Mouse (Mus musculus) liver, embryonic 13.5 days (tissue): Measurements from ENCODE around the gene Actc1. TPM values are rescaled to one million over a fixed set of nuclear protein-coding genes. Genes with fewer than 3 reads are reported as not detected.
A peak's percentile ranks its signal among the peaks of the same experiment; 100 is the strongest.

Experiments used
- ATAC-seq: fragments of 200-750 bp; cut with Nextera tagmentation; 2 replicates; pipeline ENCODE4 v1.8.0; 2017; ENCODE audit warnings: low read depth, mild to moderate bottlenecking, moderate number of reproducible peaks, moderate library complexity
- DNase-seq: peaks from one replicate; pipeline ENCODE4 v3.0.0; 2022
- H3K27ac ChIP-seq: fragments of 300-500 bp; sonication (generic); 2 replicates; pipeline ENCODE4 v1.5.1; 2015; ENCODE audit warnings: moderate library complexity, mild to moderate bottlenecking, inconsistent platforms
- H3K27me3 ChIP-seq: fragments of 300-500 bp; sonication (generic); 2 replicates; pipeline ENCODE4 v1.6.1; 2015; ENCODE audit warnings: mild to moderate bottlenecking, inconsistent platforms
- H3K36me3 ChIP-seq: fragments of 300-500 bp; sonication (generic); 2 replicates; pipeline ENCODE4 v1.6.1; 2015; ENCODE audit warnings: mild to moderate bottlenecking, inconsistent platforms
- H3K4me1 ChIP-seq: fragments of 300-500 bp; sonication (generic); replicated peaks from 2 replicates; pipeline ENCODE4 v1.6.1; 2015; ENCODE audit warnings: inconsistent platforms
- H3K4me2 ChIP-seq: fragments of 300-500 bp; sonication (generic); 2 replicates; pipeline ENCODE4 v1.6.1; 2015; ENCODE audit warnings: inconsistent platforms, mild to moderate bottlenecking, moderate library complexity
- H3K4me3 ChIP-seq: fragments of 300-500 bp; sonication (generic); replicated peaks from 2 replicates; pipeline ENCODE4 v1.5.1; 2015; ENCODE audit warnings: mild to moderate bottlenecking, inconsistent platforms
- H3K9ac ChIP-seq: fragments of 300-500 bp; sonication (generic); 2 replicates; pipeline ENCODE4 v1.6.1; 2015; ENCODE audit warnings: mild to moderate bottlenecking, inconsistent platforms
- H3K9me3 ChIP-seq: fragments of 300-500 bp; sonication (generic); replicated peaks from 2 replicates; pipeline ENCODE4 v1.6.1; 2016; ENCODE audit warnings: inconsistent platforms
- WGBS: fragments of 180-500 bp; shearing (Covaris S2); methylation state at CpG from one replicate; pipeline ENCODE4 v1.1.7; 2015; ENCODE audit not compliant: insufficient replicate concordance; 5-methylcytosine and 5-hydroxymethylcytosine counted together
- polyA plus RNA-seq: library from polyadenylated mRNA; unstranded; fragments of >200 nt; fragmentation: Nextera tagmentation; extraction: Ambion mirVana; gene quantifications from 2 replicates; pipeline ENCODE4 v1.2.1, GENCODE M21; 2015

Gene Actc1
- 25.5 and 60.0 TPM in 2 replicates for polyA plus RNA-seq

DNA sequence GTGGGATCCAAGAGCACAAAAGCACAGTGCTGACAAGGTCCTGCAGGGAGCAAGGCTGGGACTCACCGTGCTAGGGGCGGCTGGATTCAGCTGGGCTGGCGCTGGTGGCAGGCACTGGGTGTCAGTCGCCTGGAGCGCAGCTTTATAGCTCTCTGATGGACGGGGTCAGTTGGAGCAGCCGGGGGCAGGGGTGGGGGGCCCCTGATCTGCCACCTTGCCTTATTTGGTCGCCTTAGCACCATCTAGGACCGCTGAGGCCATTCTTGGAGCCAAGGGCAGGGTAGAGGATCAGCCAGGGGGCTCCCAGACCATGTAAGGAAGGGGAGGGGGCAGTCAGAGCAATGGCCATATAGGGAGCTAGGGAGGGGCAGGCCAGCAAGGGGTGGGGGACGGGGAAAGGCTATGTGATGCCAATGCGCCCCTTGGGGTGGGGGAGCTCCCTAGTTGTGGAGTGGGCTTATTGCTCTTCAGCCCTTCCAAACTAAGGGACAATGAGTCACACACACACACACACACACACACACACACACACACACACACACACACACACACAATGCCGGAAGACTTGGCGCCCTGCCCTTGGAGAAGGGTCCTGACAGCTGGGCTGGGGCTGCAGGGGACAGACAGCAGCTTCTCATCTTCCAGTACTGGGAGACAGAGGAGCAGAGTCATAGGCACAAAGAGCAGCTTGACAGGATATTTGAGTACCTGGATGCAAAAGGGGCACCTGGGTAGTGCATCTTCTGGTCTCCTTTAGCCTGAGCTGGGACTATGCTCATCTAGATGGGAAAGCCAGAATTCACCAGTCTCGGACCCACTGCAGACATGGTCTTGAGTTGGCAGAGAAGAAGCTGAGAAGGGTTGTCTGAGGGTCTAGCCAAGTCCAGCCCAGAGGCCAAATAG is at the start of gene Actc1:
Actc1 (minus strand) TSS at position 853 of the 903 bp plus-strand sequence.
- WGBS: 23% methylated on average over 14 of the region's 14 CpGs
- no peaks in the 10 kb centered on the region for H3K4me1 ChIP-seq
- no peak within 1 kb of the TSS for H3K4me2 ChIP-seq
- H3K9me3 ChIP-seq: no peaks in the 10 kb centered on the region
- H3K27ac ChIP-seq: no peak within 1 kb of the TSS
- H3K9ac ChIP-seq: no peak within 1 kb of the TSS
- no peak for DNase-seq
- ATAC-seq: no peak
- H3K36me3 ChIP-seq: no peaks in the 10 kb centered on the region
- H3K4me3 ChIP-seq: no peak within 1 kb of the TSS
- no peaks in the 10 kb centered on the region for H3K27me3 ChIP-seq

DNA sequence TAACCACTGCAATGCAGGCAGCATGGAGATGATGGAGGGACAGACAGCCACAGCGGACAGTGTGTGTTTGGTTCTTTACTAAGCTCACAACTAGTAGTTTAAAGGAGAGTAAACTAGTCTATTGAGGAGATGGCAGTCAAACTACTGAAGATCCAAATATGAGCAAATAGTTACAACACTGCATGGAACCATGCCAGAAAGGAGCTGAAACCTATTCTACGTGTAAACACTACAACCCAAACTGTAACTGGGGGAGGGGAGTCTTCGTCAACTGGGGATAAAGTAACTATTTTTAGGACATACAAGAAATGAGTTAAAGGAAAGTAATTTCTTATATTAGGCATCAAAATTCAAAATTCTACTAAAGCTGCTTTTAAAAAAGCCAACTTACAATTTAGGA is 49.1 kb upstream of the Actc1 start:
- H3K27me3 ChIP-seq: no peaks in the 10 kb centered on the region
- peaks cover 7% of the 10 kb centered on the region for H3K4me1 ChIP-seq
- no peaks in the 10 kb centered on the region for H3K9me3 ChIP-seq
- DNase-seq (no peak), ATAC-seq (no peak)
- no peak overlapping the region for H3K27ac ChIP-seq
- H3K4me3 ChIP-seq: no peak overlapping the region
- whole genome bisulfite sequencing: 75% methylated on average over 3 of the region's 3 CpGs
- H3K36me3 ChIP-seq: peaks cover 74% of the 10 kb centered on the region
- H3K9ac ChIP-seq: no peak overlapping the region
- no peak overlapping the region for H3K4me2 ChIP-seq

DNA sequence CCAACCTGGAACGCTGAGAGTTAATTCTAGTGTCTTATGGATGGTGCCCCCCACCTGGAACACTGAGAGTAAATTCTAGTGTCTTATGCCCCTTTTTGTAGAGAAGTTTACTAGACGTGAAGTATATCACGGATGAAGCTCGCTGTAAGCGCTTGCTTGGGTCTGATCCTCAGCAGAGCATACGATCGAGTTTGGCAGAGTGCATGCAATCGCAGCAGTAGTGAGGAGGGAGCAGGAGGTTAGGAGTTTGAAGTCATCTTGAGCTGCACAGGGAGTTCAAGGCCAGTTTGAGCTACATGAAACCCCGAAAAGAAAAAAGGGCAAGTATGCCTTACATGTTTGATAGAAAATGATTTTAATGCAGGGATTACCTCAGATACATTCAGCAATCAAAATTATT is 47.5 kb upstream of the Actc1 start:
- WGBS: 88% methylated on average over 9 of the region's 9 CpGs
- no peak overlapping the region for H3K27ac ChIP-seq
- no peak overlapping the region for H3K4me3 ChIP-seq
- H3K36me3 ChIP-seq: peaks cover 60% of the 10 kb centered on the region
- DNase-seq (no peak), ATAC-seq (no peak)
- H3K4me1 ChIP-seq: peaks cover 13% of the 10 kb centered on the region
- H3K27me3 ChIP-seq: no peaks in the 10 kb centered on the region
- no peak overlapping the region for H3K4me2 ChIP-seq
- no peak overlapping the region for H3K9ac ChIP-seq
- no peaks in the 10 kb centered on the region for H3K9me3 ChIP-seq

DNA sequence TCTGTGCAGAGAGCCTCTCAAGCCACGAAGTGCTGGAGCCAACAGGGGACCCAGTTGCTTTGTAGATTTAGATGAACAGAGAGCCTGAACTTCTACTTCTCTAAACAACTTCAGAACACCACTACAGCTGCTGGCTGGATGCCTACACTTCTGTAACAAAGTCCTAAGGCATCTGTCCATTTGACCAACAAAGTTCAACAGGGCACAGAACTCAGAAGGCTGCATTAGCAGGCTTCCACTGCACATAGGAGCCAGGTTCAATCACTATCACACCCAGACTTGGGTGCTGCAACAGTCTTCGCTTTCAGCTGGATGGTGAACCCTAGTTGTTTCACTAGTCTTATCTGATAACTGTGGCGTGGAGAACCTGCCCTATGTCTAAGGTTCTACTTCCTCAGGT is 46.5 kb upstream of the Actc1 start:
- H3K4me1 ChIP-seq: peaks cover 16% of the 10 kb centered on the region
- 62% methylated on average over 3 of the region's 3 CpGs for WGBS

DNA sequence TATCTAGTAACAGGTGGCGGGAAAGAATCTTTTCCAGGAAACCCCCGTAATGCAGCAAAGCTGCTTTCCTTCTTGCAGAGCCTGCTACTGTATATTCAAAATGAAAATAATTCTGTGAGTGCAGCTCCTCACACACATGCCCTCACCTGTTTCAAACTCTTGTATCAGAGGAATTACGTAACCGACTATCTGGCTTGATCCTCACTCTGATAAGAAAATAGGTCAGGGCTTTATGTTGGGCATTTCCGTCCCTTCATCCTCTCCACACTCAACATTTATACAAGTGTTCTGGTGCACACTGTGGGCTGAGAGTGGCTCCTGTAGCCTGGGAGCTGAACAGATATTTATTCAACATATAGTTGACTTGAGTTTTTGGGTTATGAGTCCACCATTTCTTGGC is 45.8 kb upstream of the Actc1 start:
- no peak for DNase-seq
- H3K9me3 ChIP-seq: no peaks in the 10 kb centered on the region
- H3K4me3 ChIP-seq: no peak overlapping the region
- H3K27me3 ChIP-seq: no peaks in the 10 kb centered on the region
- no peak for ATAC-seq
- H3K36me3 ChIP-seq: peaks cover 46% of the 10 kb centered on the region
- no peak overlapping the region for H3K9ac ChIP-seq
- WGBS: 86% methylated on average over 5 of the region's 5 CpGs
- H3K4me1 ChIP-seq: peaks cover 16% of the 10 kb centered on the region
- H3K4me2 ChIP-seq: no peak overlapping the region
- no peak overlapping the region for H3K27ac ChIP-seq

More for the DNA sequence above, 46.5 kb upstream of the Actc1 start:
- no peaks in the 10 kb centered on the region for H3K27me3 ChIP-seq
- ATAC-seq: no peak
- H3K36me3 ChIP-seq: peaks cover 51% of the 10 kb centered on the region
- no peaks in the 10 kb centered on the region for H3K9me3 ChIP-seq
- DNase-seq: no peak
- no peak overlapping the region for H3K4me2 ChIP-seq
- H3K9ac ChIP-seq: no peak overlapping the region
- H3K27ac ChIP-seq: no peak overlapping the region
- H3K4me3 ChIP-seq: no peak overlapping the region

DNA sequence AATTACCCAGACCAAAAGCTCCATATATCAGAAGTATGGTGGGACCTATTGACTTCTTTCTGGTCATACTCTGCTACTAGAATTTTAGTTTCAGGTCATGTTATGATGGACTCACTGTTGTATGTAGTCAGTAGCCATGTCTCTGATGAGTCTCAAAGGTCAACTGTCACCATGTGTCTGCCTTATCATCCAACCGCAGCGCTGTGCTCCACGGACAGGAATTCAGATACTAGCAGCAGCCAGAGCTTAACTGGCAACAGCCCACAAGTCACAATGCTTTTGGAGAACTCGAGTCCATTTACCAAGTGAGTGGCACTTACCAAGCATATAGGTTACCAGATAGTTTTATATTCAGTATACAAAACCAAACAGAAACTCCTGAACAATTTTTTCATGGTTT is 44.3 kb upstream of the Actc1 start:
- Histone ChIP-seq H3K4me2 (no peak overlapping the region), H3K36me3 (peaks cover 33% of the 10 kb centered on the region), H3K9ac (no peak overlapping the region), H3K4me1 (peaks cover 16% of the 10 kb centered on the region), H3K4me3 (no peak overlapping the region), H3K9me3 (no peaks in the 10 kb centered on the region), H3K27me3 (no peaks in the 10 kb centered on the region), H3K27ac (no peak overlapping the region)
- peak; percentile 35 for DNase-seq
- peak; percentile 80 for ATAC-seq
- WGBS: 17% methylated on average over 4 of the region's 4 CpGs

DNA sequence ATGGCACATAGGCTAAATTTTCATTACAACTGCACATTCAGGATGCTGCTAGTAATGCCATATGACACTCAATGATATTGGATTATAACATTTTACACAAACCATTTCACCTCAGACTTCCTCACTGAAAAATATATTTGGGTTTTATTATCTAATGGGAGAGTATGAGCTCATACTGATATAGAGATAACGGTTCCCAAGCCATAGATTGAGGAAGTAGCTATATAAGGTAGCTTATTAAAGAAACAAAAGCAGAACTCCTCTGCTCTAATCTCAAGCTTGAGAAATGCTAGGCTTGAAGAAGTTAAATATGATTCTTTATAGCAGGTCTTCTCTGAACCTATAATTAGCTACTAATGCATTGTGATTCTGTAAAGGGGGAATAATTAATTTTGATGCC is 43.2 kb upstream of the Actc1 start:
- H3K36me3 ChIP-seq: peaks cover 24% of the 10 kb centered on the region
- H3K4me1 ChIP-seq: peaks cover 16% of the 10 kb centered on the region
- no peak overlapping the region for H3K4me2 ChIP-seq
- WGBS: 27% methylated on average over 1 of the region's 1 CpGs
- no peaks in the 10 kb centered on the region for H3K27me3 ChIP-seq
- H3K9me3 ChIP-seq: no peaks in the 10 kb centered on the region
- no peak overlapping the region for H3K27ac ChIP-seq
- ATAC-seq (no peak), DNase-seq (no peak)
- H3K4me3 ChIP-seq: no peak overlapping the region
- no peak overlapping the region for H3K9ac ChIP-seq

DNA sequence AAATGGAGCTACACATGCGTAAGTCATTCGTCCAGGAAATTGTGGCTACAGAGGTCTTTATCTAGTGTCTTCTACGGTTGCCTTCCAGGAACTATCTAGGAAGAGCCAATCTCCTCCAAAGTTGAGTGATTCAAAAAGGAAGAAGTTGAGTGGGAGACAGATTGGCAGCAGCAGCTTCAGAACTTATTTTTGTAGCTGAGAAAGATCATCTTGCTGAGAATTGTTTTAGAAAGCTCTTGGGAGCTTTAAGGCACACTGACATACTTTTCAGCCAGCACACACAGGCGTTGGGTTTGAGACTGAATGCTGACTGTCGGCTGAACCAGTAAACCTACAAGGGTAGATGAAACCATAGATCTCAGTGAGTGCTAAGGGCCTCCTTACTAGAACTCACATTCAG is 42.0 kb upstream of the Actc1 start:
- ATAC-seq (no peak), DNase-seq (no peak)
- Histone ChIP-seq H3K4me3 (no peak overlapping the region), H3K27ac (no peak overlapping the region), H3K4me2 (no peak overlapping the region), H3K4me1 (peaks cover 16% of the 10 kb centered on the region), H3K9ac (no peak overlapping the region), H3K27me3 (no peaks in the 10 kb centered on the region), H3K9me3 (no peaks in the 10 kb centered on the region), H3K36me3 (peaks cover 13% of the 10 kb centered on the region)
- WGBS: 37% methylated on average over 5 of the region's 5 CpGs

DNA sequence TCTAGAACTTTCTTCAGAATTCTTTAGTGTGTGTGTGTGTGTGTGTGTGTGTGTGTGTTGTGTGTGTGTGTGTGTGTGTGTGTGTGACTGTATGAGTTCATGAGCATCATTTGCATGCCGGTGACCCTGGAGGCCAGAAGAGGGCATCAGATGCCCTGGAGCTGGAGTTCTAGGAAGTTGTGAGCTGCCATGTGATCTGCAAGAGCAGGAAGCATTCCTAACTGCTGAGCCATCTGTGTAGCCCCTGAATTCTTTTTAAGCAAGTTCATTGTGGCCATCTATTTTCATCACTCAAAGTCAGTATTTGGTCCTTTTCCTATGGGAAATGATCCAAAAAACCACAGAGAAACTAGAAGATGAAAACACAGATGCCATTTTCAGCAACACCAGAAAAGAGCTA is 41.3 kb upstream of the Actc1 start:
- Histone ChIP-seq H3K4me2 (no peak overlapping the region), H3K9ac (no peak overlapping the region), H3K27ac (no peak overlapping the region), H3K4me3 (no peak overlapping the region), H3K9me3 (no peaks in the 10 kb centered on the region), H3K27me3 (no peaks in the 10 kb centered on the region), H3K4me1 (peaks cover 16% of the 10 kb centered on the region), H3K36me3 (peaks cover 8% of the 10 kb centered on the region)
- DNase-seq (no peak), ATAC-seq (no peak)
- 100% methylated on average over 1 of the region's 1 CpGs for WGBS

DNA sequence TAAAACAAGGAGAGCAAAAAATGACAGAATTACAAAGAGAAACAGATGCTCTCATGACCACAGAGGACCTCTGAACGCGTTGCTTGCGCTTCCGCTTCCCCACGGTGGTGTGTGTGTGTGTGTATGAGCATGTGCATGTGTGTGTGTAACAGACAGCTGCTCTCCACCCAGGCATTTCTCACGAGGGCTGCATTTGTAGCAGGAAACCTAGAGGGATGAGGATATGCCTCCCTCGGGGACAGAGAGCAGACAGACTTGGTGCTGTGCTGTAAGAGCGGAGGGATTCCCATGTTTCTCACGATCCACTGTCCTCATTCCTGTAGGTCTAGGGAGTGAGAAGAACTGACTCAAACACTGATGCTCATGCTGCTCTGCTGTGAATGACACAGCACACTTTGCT is 40.2 kb upstream of the Actc1 start:
- H3K9me3 ChIP-seq: no peaks in the 10 kb centered on the region
- H3K4me1 ChIP-seq: peaks cover 16% of the 10 kb centered on the region
- H3K4me3 ChIP-seq: no peak overlapping the region
- no peak for DNase-seq
- 66% methylated on average over 9 of the region's 9 CpGs for WGBS
- H3K27ac ChIP-seq: no peak overlapping the region
- H3K4me2 ChIP-seq: no peak overlapping the region
- ATAC-seq: no peak
- no peaks in the 10 kb centered on the region for H3K36me3 ChIP-seq
- H3K27me3 ChIP-seq: no peaks in the 10 kb centered on the region
- H3K9ac ChIP-seq: no peak overlapping the region

DNA sequence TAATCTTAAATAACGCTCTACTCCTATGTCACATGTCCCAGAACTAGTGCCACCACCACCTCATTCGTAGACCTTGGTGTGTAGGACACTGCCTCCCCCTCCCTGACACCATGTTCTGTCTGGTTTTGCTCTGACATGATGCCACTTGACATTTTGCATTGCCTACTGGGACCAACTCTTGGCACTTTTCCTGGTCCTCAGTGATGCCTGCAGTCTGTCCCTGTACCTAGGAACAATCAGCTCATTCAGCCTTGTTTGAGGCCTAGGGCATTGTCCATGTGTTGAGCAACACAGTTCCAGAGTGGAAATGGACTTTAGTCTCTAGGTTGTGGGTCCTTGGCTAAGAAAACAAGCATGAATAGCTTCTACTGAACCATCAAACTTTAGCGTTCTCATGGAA is 36.5 kb upstream of the Actc1 start:
- ATAC-seq (no peak), DNase-seq (no peak)
- Histone ChIP-seq H3K36me3 (no peaks in the 10 kb centered on the region), H3K9ac (no peak overlapping the region), H3K27me3 (no peaks in the 10 kb centered on the region), H3K9me3 (no peaks in the 10 kb centered on the region), H3K4me1 (no peaks in the 10 kb centered on the region), H3K27ac (no peak overlapping the region), H3K4me2 (no peak overlapping the region), H3K4me3 (no peak overlapping the region)
- WGBS: 72% methylated on average over 3 of the region's 3 CpGs

DNA sequence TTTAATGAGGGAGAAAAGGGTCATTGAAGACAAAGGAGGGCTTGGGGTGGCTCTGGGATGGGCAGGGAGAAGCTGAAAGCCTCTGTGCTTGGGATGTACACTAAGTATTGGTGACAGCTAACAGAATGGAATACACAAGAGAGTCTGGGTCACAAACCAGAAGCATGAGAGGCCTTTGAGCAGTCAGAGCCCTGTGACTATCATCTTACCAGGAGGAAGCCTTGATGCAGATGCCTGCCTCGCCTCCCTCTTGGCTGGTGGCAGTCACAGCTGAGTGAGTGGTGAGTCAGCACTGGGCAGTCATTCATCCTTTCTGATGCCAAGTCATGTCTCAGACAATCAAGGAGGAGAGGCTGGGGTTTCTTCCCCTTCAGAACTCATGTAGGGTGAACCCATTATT is 33.9 kb upstream of the Actc1 start:
- 48% methylated on average over 1 of the region's 1 CpGs for WGBS
- ATAC-seq (no peak), DNase-seq (no peak)
- Histone ChIP-seq H3K9me3 (no peaks in the 10 kb centered on the region), H3K27ac (no peak overlapping the region), H3K36me3 (no peaks in the 10 kb centered on the region), H3K4me3 (no peak overlapping the region), H3K4me1 (no peaks in the 10 kb centered on the region), H3K27me3 (no peaks in the 10 kb centered on the region), H3K9ac (no peak overlapping the region), H3K4me2 (no peak overlapping the region)
